Mouse (Mus musculus): ENCODE results near the gene Pacsin2. TPM values are rescaled to one million over a fixed set of nuclear protein-coding genes. Genes with fewer than 3 reads are reported as not detected.
"Not testable (repeated sequence)": the region's sequence is repeated elsewhere in the genome, so short reads cannot be mapped to it uniquely, and the experiment has no call there.

The Pacsin2 gene
- polyA plus RNA-seq (2014; fragmentation: Nextera tagmentation; extraction: Ambion mirVana): 11.0 and 14.9 TPM in 2 replicates

- Histone ChIP-seq H3K9ac (ENCODE audit: low read length) (peak within 1 kb of the TSS; percentile 77), H3K36me3 (ENCODE audit: control insufficient read depth, insufficient read depth, low read length) (no peaks in the 10 kb centered on the region), H3K27ac (ENCODE audit: low read depth, low read length) (no peak within 1 kb of the TSS), H3K27me3 (replicated peaks; ENCODE audit: control insufficient read depth, insufficient read depth, low read length) (no peaks in the 10 kb centered on the region), H3K4me1 (ENCODE audit: control insufficient read depth, insufficient read depth, low read length) (peaks cover 9% of the 10 kb centered on the region; the same call in 1 of the 2 replicates), H3K4me3 (ENCODE audit: low read depth, low read length) (peak within 1 kb of the TSS; percentile 66), H3K4me2 (ENCODE audit: low read length) (peak within 1 kb of the TSS; percentile 90), H3K9me3 (replicated peaks; ENCODE audit: control insufficient read depth, low read length) (no peaks in the 10 kb centered on the region)
- ATAC-seq (peak; percentile 100), DNase-seq (ENCODE audit: low spot score) (peak; percentile 98)
- WGBS: under 1% methylated on average over 71 of the region's 88 CpGs
These were observed at the start of gene Pacsin2 for GRCm38 (mm10) chr15:83464083-83464904. Gene Pacsin2, minus strand, starts transcription at chr15:83464606.

GRCm38 (mm10) chr15:83512489-83513281 is 48.3 kb upstream of the Pacsin2 start:
- no peak overlapping the region for H3K9ac ChIP-seq (ENCODE audit: low read length)
- no peaks in the 10 kb centered on the region for H3K36me3 ChIP-seq (ENCODE audit: control insufficient read depth, insufficient read depth, low read length)
- no peak overlapping the region for H3K27ac ChIP-seq (ENCODE audit: low read depth, low read length)
- no peak overlapping the region for H3K4me2 ChIP-seq (ENCODE audit: low read length)
- DNase-seq (ENCODE audit: low spot score) (no peak), ATAC-seq (no peak)
- H3K4me3 ChIP-seq (ENCODE audit: low read depth, low read length): no peak overlapping the region
- H3K27me3 ChIP-seq (replicated peaks; ENCODE audit: control insufficient read depth, insufficient read depth, low read length): no peaks in the 10 kb centered on the region
- 74% methylated on average over 13 of the region's 13 CpGs for WGBS
- H3K9me3 ChIP-seq (replicated peaks; ENCODE audit: control insufficient read depth, low read length): no peaks in the 10 kb centered on the region
- peaks cover 9% of the 10 kb centered on the region for H3K4me1 ChIP-seq (ENCODE audit: control insufficient read depth, insufficient read depth, low read length)

- Histone ChIP-seq H3K4me3 (ENCODE audit: low read depth, low read length) (peak within 1 kb of the TSS; percentile 61), H3K36me3 (ENCODE audit: control insufficient read depth, insufficient read depth, low read length) (no peaks in the 10 kb centered on the region), H3K9ac (ENCODE audit: low read length) (peak within 1 kb of the TSS; percentile 75), H3K4me1 (ENCODE audit: control insufficient read depth, insufficient read depth, low read length) (peaks cover 9% of the 10 kb centered on the region), H3K9me3 (replicated peaks; ENCODE audit: control insufficient read depth, low read length) (no peaks in the 10 kb centered on the region), H3K27me3 (replicated peaks; ENCODE audit: control insufficient read depth, insufficient read depth, low read length) (no peaks in the 10 kb centered on the region), H3K27ac (ENCODE audit: low read depth, low read length) (peak within 1 kb of the TSS; percentile 89), H3K4me2 (ENCODE audit: low read length) (peak within 1 kb of the TSS; percentile 67)
- peak; percentile 98 for ATAC-seq
- peak; percentile 97 for DNase-seq (ENCODE audit: low spot score)
- 12% methylated on average over 41 of the region's 41 CpGs for WGBS
These were observed 46.5 kb upstream of the Pacsin2 start, which contains the start of gene Ttll1 for GRCm38 (mm10) chr15:83510805-83511405. Gene Ttll1, minus strand, starts transcription at chr15:83510893.

GRCm38 (mm10) chr15:83509950-83510804 is 45.8 kb upstream of the Pacsin2 start:
- Histone ChIP-seq H3K9ac (ENCODE audit: low read length) (peak overlapping the region; percentile 75), H3K4me3 (ENCODE audit: low read depth, low read length) (peak overlapping the region; percentile 61), H3K4me1 (ENCODE audit: control insufficient read depth, insufficient read depth, low read length) (peaks cover 9% of the 10 kb centered on the region), H3K9me3 (replicated peaks; ENCODE audit: control insufficient read depth, low read length) (no peaks in the 10 kb centered on the region), H3K36me3 (ENCODE audit: control insufficient read depth, insufficient read depth, low read length) (peaks cover 2% of the 10 kb centered on the region; the same call in 1 of the 2 replicates), H3K27me3 (replicated peaks; ENCODE audit: control insufficient read depth, insufficient read depth, low read length) (no peaks in the 10 kb centered on the region), H3K4me2 (ENCODE audit: low read length) (peak overlapping the region; percentile 67), H3K27ac (ENCODE audit: low read depth, low read length) (peak overlapping the region; percentile 89)
- DNase-seq (ENCODE audit: low spot score): peak; percentile 54
- WGBS: 26% methylated on average over 17 of the region's 17 CpGs
- ATAC-seq: peak; percentile 83

- not testable (repeated sequence) for H3K4me3 ChIP-seq (ENCODE audit: low read depth, low read length); H3K27ac ChIP-seq (ENCODE audit: low read depth, low read length); DNase-seq (ENCODE audit: low spot score); H3K4me2 ChIP-seq (ENCODE audit: low read length); H3K9me3 ChIP-seq (replicated peaks; ENCODE audit: control insufficient read depth, low read length); H3K4me1 ChIP-seq (ENCODE audit: control insufficient read depth, insufficient read depth, low read length); ATAC-seq; H3K27me3 ChIP-seq (replicated peaks; ENCODE audit: control insufficient read depth, insufficient read depth, low read length); H3K9ac ChIP-seq (ENCODE audit: low read length)
- 84% methylated on average over 6 of the region's 6 CpGs for WGBS
- peaks cover 76% of the 10 kb centered on the region for H3K36me3 ChIP-seq (ENCODE audit: control insufficient read depth, insufficient read depth, low read length)
These were observed 37.1 kb upstream of the Pacsin2 start for GRCm38 (mm10) chr15:83501483-83501882.

GRCm38 (mm10) chr15:83500352-83500751 is 35.9 kb upstream of the Pacsin2 start:
- Histone ChIP-seq H3K4me2 (ENCODE audit: low read length) (no peak overlapping the region), H3K27me3 (replicated peaks; ENCODE audit: control insufficient read depth, insufficient read depth, low read length) (no peaks in the 10 kb centered on the region), H3K36me3 (ENCODE audit: control insufficient read depth, insufficient read depth, low read length) (peaks cover 86% of the 10 kb centered on the region), H3K9me3 (replicated peaks; ENCODE audit: control insufficient read depth, low read length) (no peaks in the 10 kb centered on the region), H3K27ac (ENCODE audit: low read depth, low read length) (no peak overlapping the region), H3K4me3 (ENCODE audit: low read depth, low read length) (no peak overlapping the region), H3K4me1 (ENCODE audit: control insufficient read depth, insufficient read depth, low read length) (no peaks in the 10 kb centered on the region), H3K9ac (ENCODE audit: low read length) (no peak overlapping the region)
- 59% methylated on average over 3 of the region's 3 CpGs for WGBS
- no peak for ATAC-seq
- no peak for DNase-seq (ENCODE audit: low spot score)

GRCm38 (mm10) chr15:83499211-83499755 is 34.9 kb upstream of the Pacsin2 start:
- no peak overlapping the region for H3K4me2 ChIP-seq (ENCODE audit: low read length)
- no peak overlapping the region for H3K9ac ChIP-seq (ENCODE audit: low read length)
- H3K27ac ChIP-seq (ENCODE audit: low read depth, low read length): no peak overlapping the region
- H3K4me1 ChIP-seq (ENCODE audit: control insufficient read depth, insufficient read depth, low read length): no peaks in the 10 kb centered on the region
- H3K9me3 ChIP-seq (replicated peaks; ENCODE audit: control insufficient read depth, low read length): no peaks in the 10 kb centered on the region
- ATAC-seq (no peak), DNase-seq (ENCODE audit: low spot score) (no peak)
- H3K4me3 ChIP-seq (ENCODE audit: low read depth, low read length): no peak overlapping the region
- H3K36me3 ChIP-seq (ENCODE audit: control insufficient read depth, insufficient read depth, low read length): peaks cover 88% of the 10 kb centered on the region
- H3K27me3 ChIP-seq (replicated peaks; ENCODE audit: control insufficient read depth, insufficient read depth, low read length): no peaks in the 10 kb centered on the region
- 96% methylated on average over 10 of the region's 10 CpGs for WGBS

GRCm38 (mm10) chr15:83497299-83497698 is 32.9 kb upstream of the Pacsin2 start:
- WGBS: 91% methylated on average over 6 of the region's 6 CpGs
- DNase-seq (ENCODE audit: low spot score) (no peak), ATAC-seq (no peak)
- Histone ChIP-seq H3K27ac (ENCODE audit: low read depth, low read length) (no peak overlapping the region), H3K4me3 (ENCODE audit: low read depth, low read length) (no peak overlapping the region), H3K4me2 (ENCODE audit: low read length) (no peak overlapping the region), H3K9ac (ENCODE audit: low read length) (no peak overlapping the region), H3K4me1 (ENCODE audit: control insufficient read depth, insufficient read depth, low read length) (no peaks in the 10 kb centered on the region), H3K36me3 (ENCODE audit: control insufficient read depth, insufficient read depth, low read length) (peaks cover 92% of the 10 kb centered on the region), H3K27me3 (replicated peaks; ENCODE audit: control insufficient read depth, insufficient read depth, low read length) (no peaks in the 10 kb centered on the region), H3K9me3 (replicated peaks; ENCODE audit: control insufficient read depth, low read length) (no peaks in the 10 kb centered on the region)
